Mouse (Mus musculus): ENCODE data around the gene Arg1.

GRCm38 (mm10) chr10:24928072-24928471, 788 bp upstream of the Arg1 start:
- TF ChIP-seq POLR2A (IDR thresholded peaks at IDR 0.05; ENCODE audit: extremely low read depth, insufficient read depth, low read length) (no peak), CTCF (IDR thresholded peaks at IDR 0.05; ENCODE audit: extremely low read depth, insufficient read depth, low read length) (no peak)
